Mouse (Mus musculus) Muller cell, postnatal 12 days (primary cell): ENCODE data around the gene Tas2r137.
A peak's percentile ranks its signal among the peaks of the same experiment; 100 is the strongest.

Experiments
- DNase-seq: peaks from one replicate; pipeline ENCODE4 v3.0.0-alpha.2; 2015; ENCODE audit errors: inconsistent ontology term

Gene Tas2r137

GRCm38 (mm10) chr6:40490933-40491332 is at the start of gene Tas2r137:
Tas2r137 (plus strand) TSS chr6:40491233.
- DNase-seq = no peak

GRCm38 (mm10) chr6:40441276-40441675 is 49.8 kb upstream of the Tas2r137 start:
- no peak for DNase-seq

- DNase-seq = no peak
These were observed 49.3 kb upstream of the Tas2r137 start for GRCm38 (mm10) chr6:40441755-40442154.

- no peak for DNase-seq
These were observed 47.6 kb upstream of the Tas2r137 start for GRCm38 (mm10) chr6:40443281-40443928.

GRCm38 (mm10) chr6:40448626-40449025 is 42.4 kb upstream of the Tas2r137 start:
- DNase-seq = no peak

GRCm38 (mm10) chr6:40454436-40455041 is 36.5 kb upstream of the Tas2r137 start:
- DNase-seq = no peak

GRCm38 (mm10) chr6:40465710-40466109 is 25.3 kb upstream of the Tas2r137 start:
- no peak for DNase-seq

GRCm38 (mm10) chr6:40470916-40471719 is 19.9 kb upstream of the Tas2r137 start, which contains the start of gene Ssbp1:
Ssbp1 (plus strand) TSS chr6:40471352.
- DNase-seq = peak; percentile 95

- no peak for DNase-seq
These were observed 19.4 kb upstream of the Tas2r137 start for GRCm38 (mm10) chr6:40471720-40472010.

GRCm38 (mm10) chr6:40476132-40476531 is 14.9 kb upstream of the Tas2r137 start:
- DNase-seq = no peak

GRCm38 (mm10) chr6:40479705-40480104 is 11.3 kb upstream of the Tas2r137 start:
- DNase-seq = no peak

GRCm38 (mm10) chr6:40482318-40482717 is 8.7 kb upstream of the Tas2r137 start:
- DNase-seq = no peak

- DNase-seq = no peak
These were observed 2.2 kb downstream of the Tas2r137 start, which contains the start of gene Tas2r108 for GRCm38 (mm10) chr6:40493229-40493628. Tas2r108 (plus strand) TSS chr6:40493529.

- no peak for DNase-seq
These were observed 28.4 kb downstream of the Tas2r137 start, which contains the start of gene Prss37 for GRCm38 (mm10) chr6:40519408-40519807. Prss37 (minus strand) TSS chr6:40519508.
